Mouse (Mus musculus) MEL (cell line): ENCODE data around the gene Rnasek. TPM values are rescaled to one million over a fixed set of nuclear protein-coding genes. Genes with fewer than 3 reads are reported as not detected.

Experiments used
- DNase-seq: peaks from one replicate; pipeline ENCODE4 v3.0.0; 2011; ENCODE audit warnings: low read depth, low spot score
- H3K27ac ChIP-seq: 2 replicates; pipeline ENCODE4 v1.5.1; 2012; ENCODE audit warnings: low read depth, mild to moderate bottlenecking, control low read depth, low read length, moderate library complexity; ENCODE audit not compliant: control insufficient read depth
- H3K27me3 ChIP-seq, 2 experiments: fragments of 150-350 bp in 1 of 2; sonication (generic) in 1 of 2; 2 replicates each; pipeline ENCODE4 v1.6.1; 2012; ENCODE audit warnings: low read length in 2 of 2, mild to moderate bottlenecking in 2 of 2, improper control_type of control experiment in 1 of 2, moderate library complexity in 1 of 2; ENCODE audit not compliant: insufficient read depth in 2 of 2, control insufficient read depth in 1 of 2
- H3K36me3 ChIP-seq, 2 experiments: 2 replicates each; pipeline ENCODE4 v1.6.1; 2012 to 2014; ENCODE audit warnings: low read length in 2 of 2, improper control_type of control experiment in 1 of 2, inconsistent platforms in 1 of 2, mild to moderate bottlenecking in 1 of 2; ENCODE audit not compliant: insufficient read depth in 2 of 2, control insufficient read depth in 1 of 2
- H3K4me1 ChIP-seq, 2 experiments: fragments of 150-350 bp in 1 of 2; sonication (generic) in 1 of 2; 2 replicates each; pipeline ENCODE4 v1.6.1; 2012; ENCODE audit warnings: low read length in 2 of 2, improper control_type of control experiment in 1 of 2, mild to moderate bottlenecking in 1 of 2; ENCODE audit not compliant: insufficient read depth in 2 of 2, control insufficient read depth in 1 of 2
- H3K4me3 ChIP-seq, 2 experiments: fragments of 150-350 bp in 1 of 2; sonication (generic) in 1 of 2; 2 replicates each; pipeline ENCODE4 v1.5.1; 2012; ENCODE audit warnings: low read depth in 2 of 2, low read length in 2 of 2, mild to moderate bottlenecking in 2 of 2, moderate library complexity in 2 of 2, control low read depth in 1 of 2, improper control_type of control experiment in 1 of 2; ENCODE audit not compliant: control insufficient read depth in 1 of 2, insufficient read depth in 1 of 2
- H3K79me2 ChIP-seq: 2 replicates; pipeline ENCODE4 v1.6.1; 2012; ENCODE audit warnings: mild to moderate bottlenecking, low read length, moderate library complexity; ENCODE audit not compliant: control insufficient read depth, poor library complexity, insufficient read depth
- H3K9ac ChIP-seq: 2 replicates; pipeline ENCODE4 v1.6.1; 2012; ENCODE audit warnings: low read depth, mild to moderate bottlenecking, control low read depth, low read length, moderate library complexity; ENCODE audit not compliant: control insufficient read depth, poor library complexity, severe bottlenecking
- H3K9me3 ChIP-seq: fragments of 150-350 bp; sonication (generic); replicated peaks from 2 replicates; pipeline ENCODE4 v1.6.1; 2012; ENCODE audit warnings: mild to moderate bottlenecking, low read length, improper control_type of control experiment, moderate library complexity; ENCODE audit not compliant: insufficient read depth
- BHLHE40 ChIP-seq: IDR thresholded peaks from 2 replicates; pipeline ENCODE4 v1.6.1; 2012; ENCODE audit warnings: low read depth, mild to moderate bottlenecking, inconsistent platforms, low read length, improper control_type of control experiment, borderline replicate concordance
- CHD1 ChIP-seq: IDR thresholded peaks from 2 replicates; pipeline ENCODE4 v1.6.1; 2012; ENCODE audit warnings: low read depth, mild to moderate bottlenecking, inconsistent platforms, low read length, improper control_type of control experiment
- CHD2 ChIP-seq: IDR thresholded peaks from 2 replicates; pipeline ENCODE4 v1.6.1; 2011; ENCODE audit warnings: low read length, improper control_type of control experiment
- CTCF ChIP-seq, 3 experiments: IDR thresholded peaks in 2 of 3; conservative IDR thresholded peaks in 1 of 3; 2 replicates each; pipeline ENCODE4 v1.5.1; 2011 to 2012; ENCODE audit warnings: low read length in 3 of 3, low read depth in 2 of 3, mild to moderate bottlenecking in 2 of 3, improper control_type of control experiment in 1 of 3, inconsistent platforms in 1 of 3, mixed read lengths in 1 of 3, moderate library complexity in 1 of 3; ENCODE audit not compliant: control insufficient read depth in 1 of 3, insufficient read depth in 1 of 3, poor library complexity in 1 of 3, severe bottlenecking in 1 of 3
- E2F4 ChIP-seq: IDR thresholded peaks from 2 replicates; pipeline ENCODE4 v1.6.1; 2011; ENCODE audit warnings: low read depth, low read length, improper control_type of control experiment, borderline replicate concordance
- ELF1 ChIP-seq: IDR thresholded peaks from 2 replicates; pipeline ENCODE4 v1.6.1; 2014; ENCODE audit warnings: low read depth, mild to moderate bottlenecking, inconsistent platforms, low read length, improper control_type of control experiment, moderate library complexity
- ETS1 ChIP-seq: IDR thresholded peaks from 2 replicates; pipeline ENCODE4 v1.6.1; 2012; ENCODE audit warnings: low read depth, mild to moderate bottlenecking, inconsistent platforms, low read length, improper control_type of control experiment, moderate library complexity
- GABPA ChIP-seq: IDR thresholded peaks from 2 replicates; pipeline ENCODE4 v1.6.1; 2012; ENCODE audit warnings: low read depth, mild to moderate bottlenecking, inconsistent platforms, low read length, improper control_type of control experiment, moderate library complexity
- HCFC1 ChIP-seq: IDR thresholded peaks from 2 replicates; pipeline ENCODE4 v1.6.1; 2012; ENCODE audit warnings: low read depth, mild to moderate bottlenecking, inconsistent platforms, low read length, improper control_type of control experiment, moderate library complexity
- JUND ChIP-seq: IDR thresholded peaks from 2 replicates; pipeline ENCODE4 v1.6.1; 2011; ENCODE audit warnings: low read depth, mild to moderate bottlenecking, improper control_type of control experiment, low read length
- MAX ChIP-seq: IDR thresholded peaks from 2 replicates; pipeline ENCODE4 v1.6.1; 2011; ENCODE audit warnings: low read length, improper control_type of control experiment
- MAZ ChIP-seq: IDR thresholded peaks from 2 replicates; pipeline ENCODE4 v1.6.1; 2012; ENCODE audit warnings: low read depth, mild to moderate bottlenecking, inconsistent platforms, low read length, improper control_type of control experiment
- MEF2A ChIP-seq: IDR thresholded peaks from 2 replicates; pipeline ENCODE4 v1.6.1; 2014; ENCODE audit warnings: low read depth, mild to moderate bottlenecking, inconsistent platforms, low read length, improper control_type of control experiment; ENCODE audit not compliant: poor library complexity, insufficient replicate concordance, severe bottlenecking; ENCODE audit errors: extremely low read depth
- MXI1 ChIP-seq: IDR thresholded peaks from 2 replicates; pipeline ENCODE4 v1.6.1; 2011; ENCODE audit warnings: mild to moderate bottlenecking, low read depth, low read length, improper control_type of control experiment
- MYB ChIP-seq: IDR thresholded peaks from 2 replicates; pipeline ENCODE4 v1.6.1; 2011; ENCODE audit warnings: mild to moderate bottlenecking, low read depth, low read length, improper control_type of control experiment
- MYC ChIP-seq: IDR thresholded peaks from 2 replicates; pipeline ENCODE4 v1.6.1; 2011; ENCODE audit warnings: low read depth, mild to moderate bottlenecking, low read length, improper control_type of control experiment, moderate library complexity
- NELFE ChIP-seq: IDR thresholded peaks from 2 replicates; pipeline ENCODE4 v1.6.1; 2011; ENCODE audit warnings: low read depth, low read length, improper control_type of control experiment
- POLR2A ChIP-seq, 2 experiments: IDR thresholded peaks; 2 replicates each; pipeline ENCODE4 v1.6.1; 2011 to 2012; ENCODE audit warnings: low read length in 2 of 2, mild to moderate bottlenecking in 2 of 2, control low read depth in 1 of 2, improper control_type of control experiment in 1 of 2, low read depth in 1 of 2, moderate library complexity in 1 of 2; ENCODE audit not compliant: control insufficient read depth in 1 of 2, insufficient read depth in 1 of 2, poor library complexity in 1 of 2
- POLR2AphosphoS5 ChIP-seq: IDR thresholded peaks from 2 replicates; pipeline ENCODE4 v1.6.1; 2012; ENCODE audit warnings: low read depth, borderline replicate concordance, mild to moderate bottlenecking, inconsistent platforms, low read length, moderate library complexity, mixed read lengths
- RAD21 ChIP-seq: IDR thresholded peaks from 2 replicates; pipeline ENCODE4 v1.6.1; 2011; ENCODE audit warnings: mild to moderate bottlenecking, low read depth, low read length, improper control_type of control experiment
- SMC3 ChIP-seq: IDR thresholded peaks from 2 replicates; pipeline ENCODE4 v1.6.1; 2011; ENCODE audit warnings: low read depth, low read length, improper control_type of control experiment
- TAL1 ChIP-seq: IDR thresholded peaks from 2 replicates; pipeline ENCODE4 v1.6.1; 2012; ENCODE audit warnings: mild to moderate bottlenecking, inconsistent platforms, low read length, moderate library complexity, mixed read lengths
- TCF12 ChIP-seq: IDR thresholded peaks from 2 replicates; pipeline ENCODE4 v1.6.1; 2014; ENCODE audit warnings: low read depth, mild to moderate bottlenecking, inconsistent platforms, low read length, improper control_type of control experiment, moderate library complexity
- UBTF ChIP-seq: IDR thresholded peaks from 2 replicates; pipeline ENCODE4 v1.6.1; 2012; ENCODE audit warnings: low read depth, mild to moderate bottlenecking, inconsistent platforms, low read length, improper control_type of control experiment, moderate library complexity, borderline replicate concordance; ENCODE audit not compliant: insufficient read depth
- USF1 ChIP-seq: IDR thresholded peaks from 2 replicates; pipeline ENCODE4 v1.6.1; 2014; ENCODE audit warnings: low read depth, mild to moderate bottlenecking, inconsistent platforms, low read length, improper control_type of control experiment, moderate library complexity
- ZC3H11A ChIP-seq: IDR thresholded peaks from 2 replicates; pipeline ENCODE4 v1.6.1; 2012; ENCODE audit warnings: low read depth, mild to moderate bottlenecking, inconsistent platforms, low read length, improper control_type of control experiment
- ZMIZ1 ChIP-seq: IDR thresholded peaks from 2 replicates; pipeline ENCODE4 v1.6.1; 2012; ENCODE audit warnings: low read depth, mild to moderate bottlenecking, inconsistent platforms, low read length, improper control_type of control experiment, moderate library complexity
- ZNF384 ChIP-seq: IDR thresholded peaks from 2 replicates; pipeline ENCODE4 v1.6.1; 2012; ENCODE audit warnings: low read depth, mild to moderate bottlenecking, inconsistent platforms, low read length, improper control_type of control experiment
- polyA plus RNA-seq, 2 experiments: library from polyadenylated mRNA; stranded (reverse) in 1 of 2; unstranded in 1 of 2; fragments of >175 nt in 1 of 2; fragments of >200 nt in 1 of 2; gene quantifications; 2 replicates each; pipeline versions ENCODE4 v1.2.1 to v1.2.4; 2012; ENCODE audit warnings: low replicate concordance in 2 of 2, low read depth in 1 of 2; ENCODE audit not compliant: insufficient read length in 2 of 2, insufficient read depth in 1 of 2, missing spikeins in 1 of 2
- total RNA-seq: library from RNA; depleted of rRNA; stranded (reverse); fragments of 300-350 nt; gene quantifications from 2 replicates; pipeline ENCODE4 v1.2.3, GENCODE M21; 2012

Gene Rnasek
- total and polyA plus RNA-seq, 3 experiments, result 56.2 to 179 TPM; not detected in 1

- peak; percentile 73 for DNase-seq
- H3K79me2 ChIP-seq, result peaks cover 17% of the 10 kb centered on the region
- peaks cover 0 to 7% of the 10 kb centered on the region in 2 experiments; a peak in 3 of 4 replicates for H3K4me1 ChIP-seq
- H3K27ac ChIP-seq, result peak overlapping the region; percentile 93
- peak overlapping the region; percentile 87 to 92 for H3K4me3 ChIP-seq
- H3K9me3 ChIP-seq, result no peaks in the 10 kb centered on the region
- peaks cover 0 to 2% of the 10 kb centered on the region in 2 experiments; a peak in 1 of 4 replicates for H3K27me3 ChIP-seq
- TF ChIP-seq ZNF384 (no peak), MEF2A (no peak), ZC3H11A (no peak), ZMIZ1 (no peak), SMC3 (no peak), USF1 (no peak), BHLHE40 (0 out of 2 replicates have a peak, but pooled peaks have one; percentile 24), JUND (no peak), RAD21 (no peak), NELFE (no peak), CHD2 (no peak), POLR2A (IDR thresholded peaks at IDR 0.05; ENCODE audit: control insufficient read depth in 1 of 2, insufficient read depth in 1 of 2, low read depth in 1 of 2, low read length in 2 of 2, poor library complexity in 1 of 2) (no peak), CTCF (IDR thresholded peaks at IDR 0.05 in 2 of 3, conservative IDR thresholded peaks at IDR 0.05 in 1 of 3; ENCODE audit: control insufficient read depth in 1 of 3, insufficient read depth in 1 of 3, low read depth in 2 of 3, low read length in 3 of 3, poor library complexity in 1 of 3, severe bottlenecking in 1 of 3) (no peak), ELF1 (0 out of 2 replicates have a peak, but pooled peaks have one; percentile 16), MYB (no peak), TCF12 (0 out of 2 replicates have a peak, but pooled peaks have one; percentile 19), MXI1 (peak; percentile 16), E2F4 (no peak), UBTF (no peak), ETS1 (no peak), HCFC1 (0 out of 2 replicates have a peak, but pooled peaks have one; percentile 31), POLR2AphosphoS5 (no peak), MYC (peak; percentile 37; the same call in 1 of the 2 replicates), CHD1 (no peak), TAL1 (no peak), MAX (peak; percentile 49), MAZ (no peak), GABPA (no peak)
- peak overlapping the region; percentile 82 for H3K9ac ChIP-seq
- H3K36me3 ChIP-seq, result peaks cover 0 to 6% of the 10 kb centered on the region in 2 experiments; a peak in 1 of 4 replicates
Measured at GRCm38 (mm10) chr11:70238591-70239440, 826 bp downstream of the Rnasek start.
